Mouse (Mus musculus) kidney, postnatal 36 days (tissue): ENCODE data around the gene Dolpp1.
A peak's percentile ranks its signal among the peaks of the same experiment; 100 is the strongest.

ENCODE experiments used
- DNase-seq, 2 experiments: peaks; one replicate each; pipeline ENCODE4 v3.0.0; 2021 to 2022; ENCODE audit warnings: mixed read lengths in 2 of 2

The Dolpp1 gene

DNA sequence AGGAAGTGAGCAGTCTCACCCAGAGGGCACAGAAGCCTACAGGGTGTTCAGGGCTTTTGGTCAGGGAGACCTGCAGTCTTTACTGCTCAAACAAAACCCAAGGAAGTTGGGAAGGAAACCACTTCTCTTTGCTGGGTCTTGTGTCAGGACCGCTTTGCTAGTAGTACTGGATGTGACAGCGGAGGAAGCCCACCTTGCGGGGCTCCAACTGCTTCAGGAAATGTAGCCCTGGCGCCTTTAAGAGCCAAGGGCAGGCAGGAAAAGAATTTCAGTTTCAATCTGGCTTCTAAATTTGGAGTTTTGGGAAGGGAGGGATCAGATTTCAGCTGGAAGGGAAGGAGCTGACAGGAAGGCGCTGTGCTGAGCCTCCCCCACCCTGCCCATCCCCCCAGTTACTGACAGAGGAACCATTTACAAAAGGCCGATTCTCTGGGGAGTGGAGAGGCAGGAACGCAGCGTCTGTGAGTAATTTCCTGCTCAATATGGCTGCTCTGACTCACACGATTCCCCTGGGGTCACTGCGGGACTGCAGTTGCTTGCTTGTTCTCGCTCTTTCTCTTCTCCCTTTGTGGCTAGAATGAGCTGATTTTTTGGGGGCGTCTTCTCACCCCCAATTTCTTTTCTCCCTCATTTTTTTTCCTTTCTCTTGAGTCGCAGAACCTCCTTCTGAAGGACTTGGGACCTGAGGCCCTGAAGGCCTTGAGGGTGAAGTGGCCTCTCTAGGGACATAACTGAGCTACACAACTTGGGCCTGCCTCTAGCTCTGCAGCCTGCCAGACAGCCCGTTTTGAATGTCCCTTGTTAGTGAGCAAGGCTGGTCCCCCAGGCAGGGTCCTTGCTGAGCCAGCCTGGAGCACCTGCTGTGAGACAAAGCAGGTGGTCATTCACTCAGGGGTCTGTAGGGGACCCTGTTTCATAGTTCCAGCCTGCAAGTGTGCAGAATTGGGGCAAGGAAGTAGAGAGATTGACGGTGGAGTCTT, 49.8 kb downstream of the Dolpp1 start:
- DNase-seq = peak; percentile 82 to 92

DNA sequence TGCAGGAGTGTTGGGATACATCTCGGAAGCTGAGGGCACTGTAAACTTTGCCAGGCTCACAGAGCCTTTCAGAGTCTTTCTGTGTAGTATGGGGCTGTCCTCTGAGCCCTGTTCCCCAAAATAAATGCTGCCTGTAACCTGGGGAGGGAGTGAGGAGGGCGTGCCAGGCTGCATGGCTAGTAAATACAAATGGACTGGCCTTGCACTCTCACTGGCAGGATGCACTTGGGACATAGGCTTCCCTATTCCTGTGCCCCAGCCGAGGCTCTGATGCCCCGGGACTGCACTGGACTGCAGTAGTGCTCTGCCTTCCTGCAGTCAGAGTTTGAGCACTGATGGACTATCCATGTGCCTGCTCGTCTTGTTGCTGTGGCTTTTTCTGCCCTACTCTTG, 50.4 kb downstream of the Dolpp1 start:
- peak in 1 of 2 experiments; percentile 21 for DNase-seq

DNA sequence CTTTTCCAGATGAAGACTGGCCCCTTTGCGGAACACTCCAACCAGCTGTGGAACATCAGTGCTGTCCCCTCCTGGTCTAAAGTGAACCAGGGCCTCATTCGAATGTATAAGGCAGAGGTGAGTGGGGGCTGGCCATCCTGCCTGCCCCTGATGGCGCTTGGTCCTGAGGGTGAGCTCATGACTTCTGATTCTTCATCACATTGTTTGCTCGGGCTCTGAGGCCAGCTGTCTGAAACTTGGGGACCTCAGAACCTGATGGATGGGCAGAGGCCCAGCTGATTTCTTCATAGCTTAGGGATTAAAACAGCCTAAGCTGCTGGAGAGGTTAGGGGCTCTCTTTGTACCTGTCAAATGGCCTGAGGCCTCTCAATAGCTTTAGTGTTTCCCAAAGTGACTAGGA, 51.2 kb downstream of the Dolpp1 start:
- no peak for DNase-seq

DNA sequence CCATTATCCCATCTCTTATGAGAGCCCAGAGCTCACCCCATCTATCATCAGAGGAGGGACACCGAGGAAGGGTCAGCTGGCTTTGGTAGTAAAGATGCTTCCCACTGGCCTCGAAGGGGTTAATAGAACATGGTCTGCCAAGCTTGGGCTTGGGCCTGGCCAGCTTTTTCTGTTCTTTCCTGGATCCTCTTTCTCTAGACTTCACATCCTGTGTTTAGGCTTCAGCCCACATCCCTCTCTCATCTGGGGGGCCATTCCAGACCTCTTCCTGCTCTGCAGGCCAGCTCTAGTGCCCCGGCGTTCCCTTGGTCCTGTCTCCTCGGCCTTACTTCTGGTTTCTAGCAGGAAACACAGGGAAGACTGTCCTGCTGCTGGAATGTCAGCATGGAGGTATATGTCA, 52.0 kb downstream of the Dolpp1 start:
- DNase-seq = no peak

DNA sequence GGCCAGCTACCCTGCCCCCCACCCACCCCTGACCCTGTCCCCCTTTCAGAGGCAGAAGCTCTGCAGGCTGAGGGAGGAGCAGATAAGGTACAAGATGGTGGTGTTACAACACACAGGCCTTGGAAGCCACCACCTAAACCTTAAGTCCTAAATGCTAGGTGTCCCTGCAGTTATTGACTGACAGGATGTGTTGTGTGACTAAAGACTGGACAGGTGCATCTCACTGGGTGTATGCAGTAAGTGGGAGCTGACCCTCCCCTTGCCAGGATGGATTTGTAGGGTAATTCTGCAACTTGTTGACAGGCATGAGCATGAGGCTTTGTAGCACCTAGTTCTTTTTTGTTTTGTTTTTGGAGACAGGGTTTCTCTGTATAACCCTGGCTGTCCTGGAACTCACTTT, 52.4 kb downstream of the Dolpp1 start:
- DNase-seq = no peak

DNA sequence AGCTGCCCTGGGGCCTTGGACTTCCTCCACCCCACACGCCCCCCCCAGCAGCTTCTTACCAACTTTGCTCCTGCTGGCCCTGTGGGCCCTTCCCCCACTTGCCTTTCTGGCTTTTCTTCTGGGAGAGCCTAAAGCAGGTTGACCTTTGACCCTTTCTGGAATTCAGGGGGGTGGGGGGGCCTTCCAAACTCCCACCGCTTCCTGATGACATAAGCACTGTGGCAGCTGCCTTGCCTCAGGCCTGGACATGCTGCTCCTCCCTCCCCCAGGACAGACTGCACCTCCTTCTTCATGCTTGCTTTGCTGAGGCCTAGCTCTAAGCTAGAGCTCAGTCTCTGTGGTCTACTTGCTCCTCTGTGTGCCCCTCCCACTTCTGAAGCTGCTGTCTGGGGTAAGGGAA, 53.3 kb downstream of the Dolpp1 start:
- peak; percentile 73 to 76 for DNase-seq

DNA sequence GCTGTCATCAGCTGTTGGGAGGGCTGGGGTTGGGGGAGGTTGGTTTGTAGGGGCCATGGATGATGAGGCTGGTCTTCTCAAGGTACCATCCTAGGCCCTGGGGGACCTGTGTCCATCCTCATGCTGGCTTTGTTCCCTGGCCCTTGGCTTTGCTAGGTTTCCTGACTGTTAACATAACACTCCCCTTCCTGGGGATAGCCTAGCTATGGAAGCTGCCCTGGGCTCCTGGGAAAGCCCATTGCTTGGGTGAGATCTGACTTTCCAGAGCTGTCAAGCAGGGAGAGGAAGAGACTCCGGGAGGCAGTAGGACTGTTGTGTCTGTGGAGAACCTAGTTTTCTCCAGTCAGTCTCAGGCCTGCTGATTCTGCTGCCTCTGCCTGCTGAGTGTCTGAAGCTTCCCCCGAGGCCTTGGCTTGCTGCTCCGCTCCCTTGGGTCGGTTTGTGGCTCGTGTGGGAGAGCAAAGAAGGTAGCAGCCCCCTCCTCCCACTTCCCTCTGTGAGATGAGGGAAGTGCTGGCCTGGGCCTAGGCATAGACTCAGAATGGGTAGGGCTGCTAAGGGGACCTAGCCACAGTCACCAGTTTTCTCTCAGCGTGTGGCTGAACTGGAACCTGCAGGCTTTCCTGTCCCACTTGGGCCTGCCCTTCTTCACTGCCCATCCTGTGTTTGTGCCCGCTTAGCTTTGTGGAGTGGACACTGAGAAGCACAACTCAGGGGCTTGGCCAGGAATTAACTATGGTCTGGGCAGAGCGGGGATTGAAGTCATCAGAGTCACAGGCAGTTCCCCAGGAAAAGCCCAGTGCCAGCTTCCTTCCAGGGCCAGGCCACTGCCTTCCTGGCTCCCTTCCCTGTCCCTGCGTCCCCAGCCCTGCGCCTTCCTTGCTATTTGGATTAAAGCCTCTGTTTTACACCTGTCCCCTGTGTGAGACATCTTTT, 55.1 kb downstream of the Dolpp1 start:
- DNase-seq = peak in 1 of 2 experiments; percentile 50

DNA sequence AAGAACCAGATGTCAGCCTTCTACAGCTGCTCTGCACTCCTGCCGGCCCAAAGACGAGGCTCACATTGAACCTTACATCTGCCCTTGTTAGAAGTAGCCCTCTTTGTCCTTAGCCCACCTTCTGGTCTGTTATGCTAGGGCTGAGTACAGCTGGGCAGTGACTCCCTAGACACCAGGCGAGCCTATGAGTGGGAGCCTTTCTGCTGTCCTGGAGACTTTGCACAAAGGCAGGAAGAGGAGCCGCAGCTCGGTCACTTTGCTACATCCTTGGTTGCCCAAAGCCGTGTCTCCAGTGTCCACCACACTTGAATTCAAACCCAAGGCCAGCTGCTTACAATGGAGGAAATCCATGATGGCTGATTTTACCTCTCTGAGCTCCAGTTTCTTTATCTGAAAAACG, 56.3 kb downstream of the Dolpp1 start:
- DNase-seq = no peak
